Mouse (Mus musculus) cortical plate, adult 2 months (tissue): Measurements from ENCODE around the gene Nxpe4.

Source experiments
- CTCF ChIP-seq: fragments of 200-500 bp; IDR thresholded peaks from 2 replicates; pipeline ENCODE4 v1.5.1; 2011; ENCODE audit warnings: mild to moderate bottlenecking, control low read depth, low read length; ENCODE audit not compliant: insufficient read depth; ENCODE audit errors: extremely low read depth
- POLR2A ChIP-seq: fragments of 200-500 bp; IDR thresholded peaks from 2 replicates; pipeline ENCODE4 v1.6.1; 2011; ENCODE audit warnings: mild to moderate bottlenecking, low read length, control low read depth; ENCODE audit not compliant: insufficient read depth; ENCODE audit errors: extremely low read depth

DNA sequence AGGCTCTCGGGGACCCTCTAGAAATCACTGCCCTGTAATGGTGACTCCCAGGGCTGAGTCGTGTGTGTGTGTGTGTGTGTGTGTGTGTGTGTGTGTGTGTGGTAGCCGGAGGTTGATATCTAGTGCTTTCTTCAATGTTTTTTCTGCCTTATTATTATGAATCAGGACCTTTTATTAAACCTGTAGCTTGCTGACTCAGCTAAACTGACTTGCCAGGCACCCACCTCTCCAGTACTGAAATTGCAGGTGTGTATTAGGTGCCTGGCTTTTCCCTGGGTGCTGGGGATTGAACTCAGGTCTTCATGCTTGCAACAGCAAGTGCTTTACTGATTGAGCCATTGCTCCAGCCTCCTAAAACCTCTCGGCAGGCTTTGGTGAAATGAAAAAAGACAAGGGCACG is 50.1 kb downstream of the Nxpe4 start:
- TF ChIP-seq CTCF (no peak), POLR2A (no peak)
